Mouse (Mus musculus): ENCODE results near the gene Tnfrsf9. TPM values are rescaled to one million over a fixed set of nuclear protein-coding genes. Genes with fewer than 3 reads are reported as not detected.
"Not testable (repeated sequence)": the region's sequence is repeated elsewhere in the genome, so short reads cannot be mapped to it uniquely, and the experiment has no call there.

Gene Tnfrsf9
- polyA plus RNA-seq, 1 experiment, result 0.08 TPM

GRCm38 (mm10) chr4:150898716-150899365, 15.5 kb upstream of the Tnfrsf9 start:
- H3K27me3 ChIP-seq (ENCODE audit: control insufficient read depth, insufficient read depth, insufficient read length), result no peaks in the 10 kb centered on the region
- no peak overlapping the region for H3ac ChIP-seq (ENCODE audit: control insufficient read depth, insufficient read length, low read depth)
- H3K79me2 ChIP-seq (ENCODE audit: control insufficient read depth, insufficient read depth), result no peaks in the 10 kb centered on the region
- TF ChIP-seq CTCF (IDR thresholded peaks at IDR 0.05; ENCODE audit: control insufficient read depth, insufficient read depth, insufficient read length) (peak; percentile 31), CEBPB (IDR thresholded peaks at IDR 0.05; ENCODE audit: low read depth) (no peak)
- H3K79me3 ChIP-seq (ENCODE audit: low read depth), result no peaks in the 10 kb centered on the region
- peaks cover 57% of the 10 kb centered on the region for H3K36me3 ChIP-seq (ENCODE audit: control insufficient read depth, insufficient read depth)
- H3K4me3 ChIP-seq (ENCODE audit: insufficient read depth, poor library complexity, severe bottlenecking), result no peak overlapping the region

- H3K79me3 ChIP-seq (ENCODE audit: low read depth), result no peaks in the 10 kb centered on the region
- H3ac ChIP-seq (ENCODE audit: control insufficient read depth, insufficient read length, low read depth), result no peak overlapping the region
- no peak overlapping the region for H3K4me3 ChIP-seq (ENCODE audit: insufficient read depth, poor library complexity, severe bottlenecking)
- H3K27me3 ChIP-seq (ENCODE audit: control insufficient read depth, insufficient read depth, insufficient read length), result no peaks in the 10 kb centered on the region
- H3K36me3 ChIP-seq (ENCODE audit: control insufficient read depth, insufficient read depth), result peaks cover 64% of the 10 kb centered on the region
- H3K79me2 ChIP-seq (ENCODE audit: control insufficient read depth, insufficient read depth), result no peaks in the 10 kb centered on the region
- TF ChIP-seq CEBPB (IDR thresholded peaks at IDR 0.05; ENCODE audit: low read depth), result no peak
- TF ChIP-seq CTCF (IDR thresholded peaks at IDR 0.05; ENCODE audit: control insufficient read depth, insufficient read depth, insufficient read length), result no peak
- no peak for TF ChIP-seq MYOG (IDR thresholded peaks at IDR 0.05; ENCODE audit: control insufficient read depth, extremely low read depth, insufficient read length)
- TF ChIP-seq FOSL1 (IDR thresholded peaks at IDR 0.05; ENCODE audit: insufficient read depth, low read length, poor library complexity, severe bottlenecking), result no peak
- TF ChIP-seq USF1 (IDR thresholded peaks at IDR 0.05; ENCODE audit: low read depth), result no peak
- no peak for TF ChIP-seq MAX (IDR thresholded peaks at IDR 0.05)
- no peak for TF ChIP-seq MYOD1 (IDR thresholded peaks at IDR 0.05; ENCODE audit: control insufficient read depth, insufficient read length, low read depth)
Observed at GRCm38 (mm10) chr4:150900486-150900885, 13.9 kb upstream of the Tnfrsf9 start.

GRCm38 (mm10) chr4:150901651-150902050, 12.7 kb upstream of the Tnfrsf9 start:
- Histone ChIP-seq H3K27me3 (ENCODE audit: control insufficient read depth, insufficient read depth, insufficient read length) (no peaks in the 10 kb centered on the region), H3ac (ENCODE audit: control insufficient read depth, insufficient read length, low read depth) (no peak overlapping the region), H3K79me3 (ENCODE audit: low read depth) (no peaks in the 10 kb centered on the region), H3K36me3 (ENCODE audit: control insufficient read depth, insufficient read depth) (peaks cover 61% of the 10 kb centered on the region), H3K79me2 (ENCODE audit: control insufficient read depth, insufficient read depth) (peaks cover 2% of the 10 kb centered on the region), H3K4me3 (ENCODE audit: insufficient read depth, poor library complexity, severe bottlenecking) (no peak overlapping the region)
- TF ChIP-seq CTCF (IDR thresholded peaks at IDR 0.05; ENCODE audit: control insufficient read depth, insufficient read depth, insufficient read length) (peak; percentile 67), USF1 (IDR thresholded peaks at IDR 0.05; ENCODE audit: low read depth) (no peak)

- TF ChIP-seq CEBPB (IDR thresholded peaks at IDR 0.05; ENCODE audit: low read depth) (no peak), MYOG (IDR thresholded peaks at IDR 0.05; ENCODE audit: control insufficient read depth, extremely low read depth, insufficient read length) (no peak)
- Histone ChIP-seq H3ac (ENCODE audit: control insufficient read depth, insufficient read length, low read depth) (no peak overlapping the region), H3K4me3 (ENCODE audit: insufficient read depth, poor library complexity, severe bottlenecking) (no peak overlapping the region), H3K79me3 (ENCODE audit: low read depth) (no peaks in the 10 kb centered on the region), H3K27me3 (ENCODE audit: control insufficient read depth, insufficient read depth, insufficient read length) (no peaks in the 10 kb centered on the region), H3K79me2 (ENCODE audit: control insufficient read depth, insufficient read depth) (peaks cover 6% of the 10 kb centered on the region), H3K36me3 (ENCODE audit: control insufficient read depth, insufficient read depth) (peaks cover 60% of the 10 kb centered on the region)
Observed at GRCm38 (mm10) chr4:150902062-150902461, 12.3 kb upstream of the Tnfrsf9 start.

- Histone ChIP-seq H3K79me2 (ENCODE audit: control insufficient read depth, insufficient read depth) (peaks cover 18% of the 10 kb centered on the region), H3K79me3 (ENCODE audit: low read depth) (peaks cover 5% of the 10 kb centered on the region), H3K36me3 (ENCODE audit: control insufficient read depth, insufficient read depth) (peaks cover 51% of the 10 kb centered on the region), H3K27me3 (ENCODE audit: control insufficient read depth, insufficient read depth, insufficient read length) (no peaks in the 10 kb centered on the region), H3K4me3 (ENCODE audit: insufficient read depth, poor library complexity, severe bottlenecking) (no peak overlapping the region), H3ac (ENCODE audit: control insufficient read depth, insufficient read length, low read depth) (no peak overlapping the region)
- TF ChIP-seq USF1 (IDR thresholded peaks at IDR 0.05; ENCODE audit: low read depth) (no peak), FOSL1 (IDR thresholded peaks at IDR 0.05; ENCODE audit: insufficient read depth, low read length, poor library complexity, severe bottlenecking) (no peak), CTCF (IDR thresholded peaks at IDR 0.05; ENCODE audit: control insufficient read depth, insufficient read depth, insufficient read length) (no peak), MAX (IDR thresholded peaks at IDR 0.05) (no peak), MYOD1 (IDR thresholded peaks at IDR 0.05; ENCODE audit: control insufficient read depth, insufficient read length, low read depth) (no peak), CEBPB (IDR thresholded peaks at IDR 0.05; ENCODE audit: low read depth) (no peak)
Observed at GRCm38 (mm10) chr4:150903091-150903742, 11.1 kb upstream of the Tnfrsf9 start.

GRCm38 (mm10) chr4:150907099-150907498, 7.3 kb upstream of the Tnfrsf9 start:
- TF ChIP-seq CEBPB (IDR thresholded peaks at IDR 0.05; ENCODE audit: low read depth) (no peak), FOSL1 (IDR thresholded peaks at IDR 0.05; ENCODE audit: insufficient read depth, low read length, poor library complexity, severe bottlenecking) (no peak), MYOG (IDR thresholded peaks at IDR 0.05; ENCODE audit: control insufficient read depth, extremely low read depth, insufficient read length) (no peak), CTCF (IDR thresholded peaks at IDR 0.05; ENCODE audit: control insufficient read depth, insufficient read depth, insufficient read length) (no peak), MYOD1 (IDR thresholded peaks at IDR 0.05; ENCODE audit: control insufficient read depth, insufficient read length, low read depth) (no peak), MAX (IDR thresholded peaks at IDR 0.05) (no peak), USF1 (IDR thresholded peaks at IDR 0.05; ENCODE audit: low read depth) (no peak)
- no peaks in the 10 kb centered on the region for H3K27me3 ChIP-seq (ENCODE audit: control insufficient read depth, insufficient read depth, insufficient read length)
- peaks cover 29% of the 10 kb centered on the region for H3K36me3 ChIP-seq (ENCODE audit: control insufficient read depth, insufficient read depth)
- H3ac ChIP-seq (ENCODE audit: control insufficient read depth, insufficient read length, low read depth), result no peak overlapping the region
- no peak overlapping the region for H3K4me3 ChIP-seq (ENCODE audit: insufficient read depth, poor library complexity, severe bottlenecking)
- H3K79me3 ChIP-seq (ENCODE audit: low read depth), result peaks cover 15% of the 10 kb centered on the region
- peaks cover 32% of the 10 kb centered on the region for H3K79me2 ChIP-seq (ENCODE audit: control insufficient read depth, insufficient read depth)

GRCm38 (mm10) chr4:150908512-150908911, 5.8 kb upstream of the Tnfrsf9 start:
- H3ac ChIP-seq (ENCODE audit: control insufficient read depth, insufficient read length, low read depth); H3K4me3 ChIP-seq (ENCODE audit: insufficient read depth, poor library complexity, severe bottlenecking); H3K27me3 ChIP-seq (ENCODE audit: control insufficient read depth, insufficient read depth, insufficient read length): not testable (repeated sequence)
- Histone ChIP-seq H3K79me2 (ENCODE audit: control insufficient read depth, insufficient read depth) (peaks cover 34% of the 10 kb centered on the region), H3K36me3 (ENCODE audit: control insufficient read depth, insufficient read depth) (peaks cover 17% of the 10 kb centered on the region), H3K79me3 (ENCODE audit: low read depth) (peaks cover 15% of the 10 kb centered on the region)
